Mouse (Mus musculus) embryo, embryonic 10 days (tissue): ENCODE results near the gene Anxa5.
A peak's percentile ranks its signal among the peaks of the same experiment; 100 is the strongest.

Experiments used
- DNase-seq: peaks from one replicate; pipeline ENCODE4 v3.0.0-alpha.2; 2015; ENCODE audit warnings: low spot score

Anxa5 gene

DNA sequence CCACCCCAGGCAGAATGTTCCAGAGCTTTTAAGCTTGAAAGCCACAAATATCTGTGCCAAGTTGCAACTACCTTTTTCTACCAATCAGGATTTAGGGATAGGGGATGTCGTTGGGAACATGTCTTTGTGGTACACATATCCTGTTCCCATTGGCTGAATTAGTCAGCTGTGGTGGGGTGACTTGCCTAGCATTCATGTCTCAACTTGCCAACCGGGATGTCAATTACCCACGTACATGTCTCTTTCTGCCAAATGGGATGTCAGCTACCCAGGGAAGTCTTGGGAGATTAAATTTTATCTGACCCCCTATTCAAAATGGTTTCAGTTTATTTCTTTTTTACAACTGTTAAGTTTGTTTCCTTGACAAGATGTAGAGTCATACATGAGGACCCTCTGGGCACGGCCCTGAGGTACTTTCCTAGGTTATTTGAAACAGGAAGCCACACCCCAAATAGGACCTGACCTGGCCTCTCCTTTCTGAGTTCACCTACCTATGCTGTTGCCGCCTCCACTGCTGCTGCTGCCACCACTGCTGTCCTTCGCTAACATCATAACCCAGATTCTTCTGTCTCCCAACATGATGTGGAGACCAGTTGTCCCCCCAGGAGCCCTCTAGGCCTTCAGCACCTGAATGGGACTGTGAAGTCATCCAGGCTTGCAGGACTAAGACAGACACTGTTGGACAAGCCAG lies 13.3 kb upstream of the Anxa5 start:
- no peak for DNase-seq

GRCm38 (mm10) chr3:36488367-36488766 lies 12.7 kb upstream of the Anxa5 start:
- DNase-seq: no peak

- DNase-seq: no peak
Measured at GRCm38 (mm10) chr3:36486881-36487280, 11.2 kb upstream of the Anxa5 start.

GRCm38 (mm10) chr3:36486176-36486575 lies 10.5 kb upstream of the Anxa5 start:
- peak; percentile 23 for DNase-seq

GRCm38 (mm10) chr3:36484292-36484691 lies 8.6 kb upstream of the Anxa5 start:
- no peak for DNase-seq

DNA sequence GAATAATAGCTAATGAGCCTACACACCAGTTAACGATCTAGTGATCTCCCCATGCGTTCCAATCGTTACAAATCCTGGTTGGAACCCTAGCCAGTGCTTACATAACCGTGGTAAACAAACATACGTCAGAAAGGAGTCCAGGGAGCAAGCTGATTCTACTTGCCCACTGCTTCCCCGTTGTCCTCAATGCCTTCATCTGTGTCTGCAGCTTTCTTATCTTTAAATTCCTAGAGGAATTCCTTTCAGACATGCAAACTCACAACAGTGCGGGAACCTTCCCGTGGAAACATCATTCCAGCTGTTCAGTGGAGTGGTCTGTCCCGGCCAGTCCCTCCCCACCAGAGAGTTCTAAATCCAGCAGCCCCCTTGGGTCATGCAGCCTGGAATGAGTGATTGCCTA lies 7.2 kb upstream of the Anxa5 start:
- no peak for DNase-seq

GRCm38 (mm10) chr3:36481776-36482193 lies 6.1 kb upstream of the Anxa5 start:
- peak; percentile 73 for DNase-seq

GRCm38 (mm10) chr3:36480486-36480885 lies 4.8 kb upstream of the Anxa5 start:
- no peak for DNase-seq

GRCm38 (mm10) chr3:36478776-36479175 lies 3.1 kb upstream of the Anxa5 start:
- DNase-seq: no peak

- DNase-seq: no peak
Measured at GRCm38 (mm10) chr3:36476261-36477155, 814 bp upstream of the Anxa5 start.

- DNase-seq: no peak
Measured at GRCm38 (mm10) chr3:36474938-36475483, 683 bp downstream of the Anxa5 start.

DNA sequence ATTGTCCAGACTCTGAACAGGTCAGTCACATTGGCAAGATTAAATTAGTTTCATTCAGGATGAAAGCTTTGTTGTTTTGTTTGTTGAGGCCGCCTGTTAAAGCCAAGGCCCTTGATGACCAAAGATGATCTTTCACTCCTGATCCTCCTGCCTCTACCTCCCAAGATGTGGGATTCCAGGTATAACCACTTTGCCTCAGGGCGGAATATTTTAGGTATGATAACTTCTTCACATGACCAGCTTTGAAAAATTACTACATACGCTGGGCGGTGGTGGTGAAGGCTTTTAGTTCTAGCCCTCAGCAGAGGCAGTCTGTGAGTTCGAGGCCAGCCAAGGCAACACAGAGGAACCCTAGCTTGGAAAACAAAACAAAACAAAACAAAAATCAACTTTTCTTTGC lies 1.3 kb downstream of the Anxa5 start:
- DNase-seq: no peak

- no peak for DNase-seq
Measured at GRCm38 (mm10) chr3:36473222-36473621, 2.5 kb downstream of the Anxa5 start.

DNA sequence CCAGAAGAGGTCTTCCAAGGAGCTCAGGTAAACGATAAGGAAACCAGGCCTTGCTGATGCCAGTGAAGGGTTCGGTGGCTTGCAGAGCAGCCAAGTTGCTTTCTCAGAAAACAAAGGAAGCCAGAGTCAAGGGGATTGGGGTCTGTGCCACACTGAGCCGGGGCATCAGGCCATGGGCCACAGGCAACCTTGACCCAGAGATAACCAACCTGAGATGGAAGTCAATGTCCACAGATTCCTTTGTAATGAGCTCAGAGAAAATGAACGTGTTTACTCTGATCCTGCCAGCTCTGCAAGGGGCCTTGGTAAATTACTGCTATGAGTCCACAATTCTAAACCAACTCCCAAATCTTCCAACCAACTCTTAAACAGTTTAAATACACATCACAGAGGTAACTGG lies 3.8 kb downstream of the Anxa5 start:
- DNase-seq: no peak

DNA sequence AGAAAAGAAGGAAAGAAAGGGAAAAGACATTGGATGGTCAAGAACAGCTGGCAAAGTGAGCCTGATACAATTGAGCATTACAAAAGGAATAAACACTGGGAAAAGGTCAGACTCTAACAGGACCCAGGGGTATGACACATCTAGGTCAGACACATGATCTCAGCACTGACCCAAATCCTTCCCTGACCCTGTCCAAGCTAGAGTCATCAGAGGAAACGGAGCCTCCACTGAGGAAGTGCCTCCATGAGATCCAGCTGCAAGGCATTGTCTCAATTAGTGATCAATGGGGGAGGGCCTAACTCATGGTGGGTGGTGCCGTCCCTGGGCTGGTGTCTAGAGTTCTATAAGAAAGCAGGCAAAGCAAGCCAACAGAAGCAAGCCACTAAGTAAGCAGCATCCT lies 6.8 kb downstream of the Anxa5 start:
- peak; percentile 49 for DNase-seq

DNA sequence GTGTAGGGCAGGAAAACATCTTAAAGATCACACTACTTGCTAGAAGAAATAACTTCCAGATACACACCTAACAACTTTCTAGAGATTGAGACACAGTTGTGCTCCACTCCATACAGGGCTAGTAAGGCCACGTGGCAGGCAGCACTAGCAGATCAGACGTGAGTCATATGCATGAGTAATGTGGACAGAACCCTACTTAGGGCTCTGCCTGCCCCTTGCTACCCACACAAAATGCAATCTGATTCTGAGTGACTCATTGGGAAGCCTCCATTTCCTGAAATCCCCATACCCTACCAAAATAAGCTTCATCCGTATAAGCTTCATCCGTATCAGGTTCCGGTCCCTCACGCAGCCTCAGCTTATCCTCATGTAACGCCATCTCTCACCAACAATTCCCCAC lies 8.1 kb downstream of the Anxa5 start:
- no peak for DNase-seq

DNA sequence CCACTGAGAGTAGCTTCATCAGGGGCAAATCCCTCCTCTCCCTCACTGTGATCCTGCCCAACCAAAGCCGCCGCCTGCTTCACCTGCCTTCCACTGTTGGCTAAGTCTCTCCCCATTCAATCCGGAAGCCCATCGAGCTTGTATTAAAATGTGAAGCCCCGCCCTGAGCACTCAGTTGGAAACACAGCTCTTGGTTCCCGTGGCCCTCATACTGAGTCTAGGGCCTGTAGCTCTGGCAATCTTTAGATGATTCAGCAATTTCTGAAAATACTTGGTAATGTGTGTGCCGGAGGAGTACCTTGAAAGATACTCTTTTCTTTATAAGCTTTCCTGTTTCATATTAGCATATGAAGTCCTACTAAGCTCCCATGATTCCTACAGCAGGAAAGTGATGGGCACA lies 10.2 kb downstream of the Anxa5 start:
- no peak for DNase-seq

GRCm38 (mm10) chr3:36462348-36462747 lies 13.3 kb downstream of the Anxa5 start:
- no peak for DNase-seq

DNA sequence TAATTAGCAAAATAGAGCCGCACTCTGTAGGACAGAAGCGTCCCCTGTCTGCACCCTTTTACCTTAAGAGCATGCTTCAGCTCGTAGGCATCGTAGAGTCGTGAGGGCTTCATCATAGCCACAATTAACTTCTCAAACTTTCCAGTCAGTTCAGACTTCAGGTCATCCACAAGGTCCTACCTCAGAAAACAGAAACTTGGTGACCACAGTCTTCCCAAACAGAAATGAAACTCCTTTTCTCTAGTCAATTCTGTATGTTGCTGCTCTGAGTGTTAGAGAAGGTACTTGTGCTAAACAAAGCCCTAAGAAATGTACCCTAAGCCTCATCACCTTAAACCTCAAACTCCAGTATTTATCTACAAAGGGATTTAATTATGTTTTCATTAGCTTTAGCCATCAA lies 13.9 kb downstream of the Anxa5 start:
- no peak for DNase-seq

DNA sequence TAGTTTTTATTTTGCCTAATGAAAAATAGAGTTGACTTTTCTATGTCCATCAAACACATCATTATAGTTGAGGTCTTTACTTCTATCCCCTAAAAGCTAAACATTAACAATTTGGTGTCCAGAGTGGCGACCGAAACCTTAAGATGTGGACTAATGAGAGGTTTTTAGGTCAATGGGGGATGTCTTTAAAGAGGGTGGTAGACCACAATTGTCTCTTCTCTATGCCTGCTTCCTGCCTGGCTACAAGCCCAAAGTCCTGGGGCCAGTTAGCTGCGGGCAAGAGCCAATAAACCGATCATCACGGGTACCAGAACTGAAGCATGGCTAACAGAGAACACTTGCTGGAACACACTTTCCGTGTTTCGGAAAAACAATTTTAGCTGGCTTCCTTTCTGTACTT lies 15.0 kb downstream of the Anxa5 start:
- DNase-seq: no peak

DNA sequence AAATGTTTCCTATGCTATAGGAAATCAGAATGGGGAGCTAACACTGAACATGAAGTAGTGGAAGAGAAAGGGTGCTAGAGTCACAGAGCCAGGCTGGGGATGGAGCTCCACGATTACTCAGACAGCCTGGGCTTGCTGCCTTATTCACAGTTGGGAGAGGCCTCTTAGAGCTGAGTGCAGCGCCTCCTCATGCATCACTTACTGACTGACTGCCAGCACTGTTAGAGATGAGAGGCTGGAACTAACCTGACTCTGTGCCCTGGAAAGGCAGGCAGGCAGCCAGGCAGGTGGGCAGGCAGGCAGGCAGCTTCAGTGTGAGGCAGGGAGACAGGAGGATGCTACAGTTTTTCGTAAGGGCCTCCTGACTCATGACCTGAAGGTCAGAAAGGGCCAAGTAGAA lies 20.1 kb downstream of the Anxa5 start:
- no peak for DNase-seq

DNA sequence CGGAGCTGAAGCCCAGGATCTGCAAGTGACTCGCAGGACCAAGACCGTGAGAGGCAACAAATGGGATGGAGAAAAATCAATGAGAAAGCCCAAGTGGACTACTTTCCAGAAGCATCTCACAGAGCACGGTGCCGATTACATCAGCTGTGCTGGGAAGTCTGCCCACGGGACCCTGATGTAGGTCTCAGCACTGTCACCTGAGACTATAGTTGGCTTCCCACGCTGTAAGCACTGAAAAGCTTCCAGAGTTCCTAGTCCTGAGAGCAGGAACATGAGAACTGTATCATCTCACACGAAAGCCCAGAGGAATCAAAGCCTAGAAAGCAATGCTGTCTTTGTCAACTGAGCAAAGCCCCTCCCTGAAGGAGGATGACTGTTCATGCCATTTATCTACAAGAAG lies 20.6 kb downstream of the Anxa5 start:
- no peak for DNase-seq

GRCm38 (mm10) chr3:36452502-36452901 lies 23.2 kb downstream of the Anxa5 start:
- no peak for DNase-seq
